Mouse (Mus musculus): Measurements from ENCODE around the gene Tdrkh. TPM values are rescaled to one million over a fixed set of nuclear protein-coding genes. Genes with fewer than 3 reads are reported as not detected.
A peak's percentile ranks its signal among the peaks of the same experiment; 100 is the strongest.

Tdrkh gene
- polyA plus RNA-seq (2014; fragmentation: Nextera tagmentation; extraction: Ambion mirVana): 11.4 and 14.6 TPM in 2 replicates

DNA sequence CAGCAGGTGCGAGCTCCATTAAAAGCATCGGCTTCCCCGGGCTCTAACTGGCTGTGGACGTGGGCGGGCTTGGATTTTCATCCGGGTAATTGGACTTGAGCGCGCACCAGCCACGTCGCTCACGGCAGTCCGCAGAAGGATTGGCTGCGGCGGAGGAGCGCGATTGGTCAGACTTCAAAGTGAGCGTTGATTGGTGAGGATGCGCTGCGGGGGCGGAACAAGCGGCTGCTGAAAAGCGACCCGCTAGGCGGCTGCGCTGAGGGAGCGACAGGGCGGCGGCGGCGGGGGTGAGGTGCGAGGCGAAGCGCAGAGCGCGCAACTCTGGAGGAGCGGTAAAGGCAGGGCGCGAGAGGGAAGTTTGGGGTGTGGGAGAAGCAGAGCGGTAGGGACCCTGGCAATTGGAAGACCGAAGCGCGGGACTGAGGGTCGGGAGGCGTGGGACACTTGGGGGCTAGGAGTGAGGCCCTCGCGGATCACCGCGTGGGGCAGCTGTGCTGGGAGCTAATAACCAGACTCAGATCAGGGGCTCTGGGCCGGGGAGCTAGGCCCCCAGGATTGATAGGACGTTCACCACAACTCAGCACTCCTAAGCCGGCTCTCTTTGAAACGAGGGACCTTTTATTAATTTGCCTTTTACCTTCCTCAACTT is at the start of gene Tdrkh:
Gene Tdrkh, plus strand, starts transcription at position 243 of the 649 bp plus-strand sequence.
- H3K27ac ChIP-seq (ENCODE audit: low read depth): no peak within 1 kb of the TSS
- 6% methylated on average over 51 of the region's 52 CpGs for WGBS

DNA sequence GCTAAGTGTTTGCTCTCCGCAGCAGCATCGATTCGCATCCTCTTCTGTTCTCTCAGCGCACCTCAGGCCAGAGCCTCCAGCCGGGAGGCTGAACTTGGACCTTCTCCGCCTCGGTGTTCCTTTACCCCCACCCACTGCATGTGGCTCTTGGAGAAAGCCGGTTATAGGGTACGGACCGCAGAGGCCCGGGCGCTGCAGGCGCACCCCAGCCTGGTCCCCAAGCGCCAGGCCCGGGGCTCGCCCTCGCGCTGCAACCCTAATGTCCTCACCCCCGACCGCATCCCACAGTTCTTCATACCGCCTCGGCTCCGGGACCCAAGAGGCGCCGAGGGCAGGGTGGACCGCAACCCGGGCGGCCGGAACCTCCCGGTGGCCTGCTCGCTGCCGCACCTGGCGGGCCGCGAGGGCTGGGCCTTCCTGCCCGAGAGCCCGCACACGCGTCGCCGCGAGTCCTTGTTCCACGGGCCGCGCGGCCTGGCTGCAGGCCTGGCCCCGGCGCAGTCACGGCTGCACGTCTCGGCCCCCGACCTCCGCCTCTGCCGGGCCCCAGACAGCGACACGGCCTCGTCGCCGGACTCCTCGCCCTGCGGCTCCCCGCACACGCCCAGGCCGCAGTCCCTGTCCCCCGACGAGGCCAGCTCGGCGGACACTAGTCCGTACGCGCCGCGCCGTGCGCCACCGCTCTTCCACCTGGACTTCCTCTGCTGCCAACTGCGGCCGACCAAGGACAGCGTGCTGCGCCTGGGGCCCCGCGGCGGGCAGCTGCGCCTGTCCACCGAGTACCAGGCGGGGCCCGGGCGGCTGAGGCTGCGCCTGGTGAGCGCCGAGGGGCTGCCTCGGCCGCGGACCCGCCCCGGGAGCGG is 49.6 kb upstream of the Tdrkh start:
- DNase-seq (ENCODE audit: low spot score): peak; percentile 79
- Histone ChIP-seq H3K27ac (ENCODE audit: low read depth) (no peak overlapping the region; the same call in 1 of the 2 replicates), H3K9me3 (ENCODE audit: control insufficient read depth, low read length) (no peaks in the 10 kb centered on the region), H3K4me1 (replicated peaks; ENCODE audit: control insufficient read depth, insufficient read depth, low read length) (0 out of 2 replicates have a peak, but pooled peaks cover 3% of the 10 kb centered on the region), H3K4me2 (ENCODE audit: low read length) (peak overlapping the region; percentile 74), H3K9ac (ENCODE audit: low read length) (peak overlapping the region; percentile 71), H3K27me3 (replicated peaks; ENCODE audit: control insufficient read depth, insufficient read depth, low read length) (peaks cover 19% of the 10 kb centered on the region), H3K4me3 (ENCODE audit: low read depth, low read length) (peak overlapping the region; percentile 42), H3K36me3 (ENCODE audit: control insufficient read depth, insufficient read depth, low read length) (no peaks in the 10 kb centered on the region)
- ATAC-seq (replicated peaks; ENCODE audit: low FRiP score, low TSS enrichment, low read depth): peak; percentile 54
- 6% methylated on average over 91 of the region's 97 CpGs for WGBS

More for the DNA sequence above, at the start of gene Tdrkh:
- H3K4me3 ChIP-seq (ENCODE audit: low read depth, low read length): peak within 1 kb of the TSS; percentile 42
- ATAC-seq (replicated peaks; ENCODE audit: low FRiP score, low TSS enrichment, low read depth): peak; percentile 99
- peaks cover 9% of the 10 kb centered on the region; the same call in 1 of the 2 replicates for H3K4me1 ChIP-seq (replicated peaks; ENCODE audit: control insufficient read depth, insufficient read depth, low read length)
- no peaks in the 10 kb centered on the region for H3K27me3 ChIP-seq (replicated peaks; ENCODE audit: control insufficient read depth, insufficient read depth, low read length)
- DNase-seq (ENCODE audit: low spot score): peak; percentile 94
- no peaks in the 10 kb centered on the region for H3K9me3 ChIP-seq (ENCODE audit: control insufficient read depth, low read length)
- no peaks in the 10 kb centered on the region for H3K36me3 ChIP-seq (ENCODE audit: control insufficient read depth, insufficient read depth, low read length)
- peak within 1 kb of the TSS; percentile 69 for H3K4me2 ChIP-seq (ENCODE audit: low read length)
- peak within 1 kb of the TSS; percentile 43 for H3K9ac ChIP-seq (ENCODE audit: low read length)

DNA sequence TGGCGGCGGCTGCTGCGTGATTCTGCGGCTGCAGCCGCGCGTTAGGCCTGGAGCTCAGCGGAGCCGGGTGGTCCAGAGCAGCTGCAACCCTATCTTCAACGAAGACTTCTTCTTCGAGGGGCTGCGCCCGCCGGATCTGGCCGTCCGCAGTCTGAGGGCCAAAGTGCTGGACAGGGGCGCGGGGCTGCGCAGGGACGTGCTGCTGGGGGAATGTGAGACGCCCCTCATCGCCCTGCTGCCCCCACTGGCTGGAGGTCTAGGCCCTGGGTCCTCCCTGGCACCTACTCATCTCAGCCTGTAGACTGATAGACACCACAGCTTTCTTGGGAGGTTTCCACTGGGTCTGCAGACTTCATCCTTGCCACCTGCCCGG is 48.9 kb upstream of the Tdrkh start:
- Histone ChIP-seq H3K9me3 (ENCODE audit: control insufficient read depth, low read length) (no peaks in the 10 kb centered on the region), H3K9ac (ENCODE audit: low read length) (peak overlapping the region; percentile 71), H3K4me2 (ENCODE audit: low read length) (peak overlapping the region; percentile 74), H3K4me1 (replicated peaks; ENCODE audit: control insufficient read depth, insufficient read depth, low read length) (0 out of 2 replicates have a peak, but pooled peaks cover 3% of the 10 kb centered on the region), H3K27me3 (replicated peaks; ENCODE audit: control insufficient read depth, insufficient read depth, low read length) (peaks cover 19% of the 10 kb centered on the region), H3K4me3 (ENCODE audit: low read depth, low read length) (peak overlapping the region; percentile 42), H3K27ac (ENCODE audit: low read depth) (no peak overlapping the region; the same call in 1 of the 2 replicates), H3K36me3 (ENCODE audit: control insufficient read depth, insufficient read depth, low read length) (no peaks in the 10 kb centered on the region)
- WGBS: 3% methylated on average over 23 of the region's 23 CpGs
- DNase-seq (ENCODE audit: low spot score): no peak
- peak; percentile 55 for ATAC-seq (replicated peaks; ENCODE audit: low FRiP score, low TSS enrichment, low read depth)

GRCm38 (mm10) chr3:94366761-94367160 is 46.3 kb upstream of the Tdrkh start:
- Histone ChIP-seq H3K9ac (ENCODE audit: low read length) (no peak overlapping the region), H3K27me3 (replicated peaks; ENCODE audit: control insufficient read depth, insufficient read depth, low read length) (peaks cover 19% of the 10 kb centered on the region), H3K27ac (ENCODE audit: low read depth) (no peak overlapping the region), H3K9me3 (ENCODE audit: control insufficient read depth, low read length) (no peaks in the 10 kb centered on the region), H3K4me3 (ENCODE audit: low read depth, low read length) (no peak overlapping the region), H3K36me3 (ENCODE audit: control insufficient read depth, insufficient read depth, low read length) (no peaks in the 10 kb centered on the region), H3K4me2 (ENCODE audit: low read length) (no peak overlapping the region), H3K4me1 (replicated peaks; ENCODE audit: control insufficient read depth, insufficient read depth, low read length) (peaks cover 7% of the 10 kb centered on the region; the same call in 1 of the 2 replicates)
- ATAC-seq (replicated peaks; ENCODE audit: low FRiP score, low TSS enrichment, low read depth) (peak; percentile 38; the same call in 1 of the 2 replicates), DNase-seq (ENCODE audit: low spot score) (peak; percentile 91)
- 22% methylated on average over 3 of the region's 3 CpGs for WGBS

DNA sequence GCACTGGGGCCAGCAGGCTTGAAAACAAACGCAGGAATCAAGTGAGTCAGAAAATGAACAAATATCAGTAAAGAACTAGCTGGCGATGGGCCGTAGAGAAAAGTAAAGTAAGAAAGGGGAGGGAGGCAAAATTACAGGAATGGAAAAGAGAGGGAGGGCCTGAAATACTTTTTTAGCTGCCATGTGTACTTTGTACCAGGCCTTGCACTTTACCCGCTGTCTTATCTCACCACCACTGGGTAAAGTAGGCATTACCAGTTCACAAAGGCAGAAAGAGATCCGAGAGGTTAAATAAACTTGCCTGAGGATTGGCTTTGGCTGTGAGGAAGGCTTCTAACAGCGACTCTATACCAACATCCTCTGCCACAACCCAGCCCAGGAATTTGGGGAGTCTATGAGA is 45.6 kb upstream of the Tdrkh start:
- WGBS: 79% methylated on average over 6 of the region's 6 CpGs
- no peaks in the 10 kb centered on the region for H3K9me3 ChIP-seq (ENCODE audit: control insufficient read depth, low read length)
- H3K4me2 ChIP-seq (ENCODE audit: low read length): no peak overlapping the region
- no peak overlapping the region for H3K4me3 ChIP-seq (ENCODE audit: low read depth, low read length)
- H3K4me1 ChIP-seq (replicated peaks; ENCODE audit: control insufficient read depth, insufficient read depth, low read length): peaks cover 8% of the 10 kb centered on the region; the same call in 1 of the 2 replicates
- DNase-seq (ENCODE audit: low spot score) (no peak), ATAC-seq (replicated peaks; ENCODE audit: low FRiP score, low TSS enrichment, low read depth) (no peak)
- no peak overlapping the region for H3K9ac ChIP-seq (ENCODE audit: low read length)
- H3K27me3 ChIP-seq (replicated peaks; ENCODE audit: control insufficient read depth, insufficient read depth, low read length): peaks cover 16% of the 10 kb centered on the region
- no peak overlapping the region for H3K27ac ChIP-seq (ENCODE audit: low read depth)
- H3K36me3 ChIP-seq (ENCODE audit: control insufficient read depth, insufficient read depth, low read length): no peaks in the 10 kb centered on the region

GRCm38 (mm10) chr3:94368631-94369030 is 44.4 kb upstream of the Tdrkh start:
- no peaks in the 10 kb centered on the region for H3K9me3 ChIP-seq (ENCODE audit: control insufficient read depth, low read length)
- 63% methylated on average over 6 of the region's 6 CpGs for WGBS
- no peak overlapping the region for H3K27ac ChIP-seq (ENCODE audit: low read depth)
- 0 out of 2 replicates have a peak, but pooled peaks cover 13% of the 10 kb centered on the region for H3K27me3 ChIP-seq (replicated peaks; ENCODE audit: control insufficient read depth, insufficient read depth, low read length)
- no peak overlapping the region for H3K9ac ChIP-seq (ENCODE audit: low read length)
- H3K4me3 ChIP-seq (ENCODE audit: low read depth, low read length): no peak overlapping the region
- no peak for DNase-seq (ENCODE audit: low spot score)
- H3K4me2 ChIP-seq (ENCODE audit: low read length): no peak overlapping the region
- peaks cover 10% of the 10 kb centered on the region for H3K4me1 ChIP-seq (replicated peaks; ENCODE audit: control insufficient read depth, insufficient read depth, low read length)
- ATAC-seq (replicated peaks; ENCODE audit: low FRiP score, low TSS enrichment, low read depth): no peak
- H3K36me3 ChIP-seq (ENCODE audit: control insufficient read depth, insufficient read depth, low read length): no peaks in the 10 kb centered on the region

- H3K4me2 ChIP-seq (ENCODE audit: low read length): no peak overlapping the region
- H3K4me3 ChIP-seq (ENCODE audit: low read depth, low read length): no peak overlapping the region
- DNase-seq (ENCODE audit: low spot score) (no peak), ATAC-seq (replicated peaks; ENCODE audit: low FRiP score, low TSS enrichment, low read depth) (no peak)
- H3K9me3 ChIP-seq (ENCODE audit: control insufficient read depth, low read length): no peaks in the 10 kb centered on the region
- H3K9ac ChIP-seq (ENCODE audit: low read length): no peak overlapping the region
- WGBS: 48% methylated on average over 2 of the region's 2 CpGs
- 0 out of 2 replicates have a peak, but pooled peaks cover 6% of the 10 kb centered on the region for H3K27me3 ChIP-seq (replicated peaks; ENCODE audit: control insufficient read depth, insufficient read depth, low read length)
- H3K27ac ChIP-seq (ENCODE audit: low read depth): no peak overlapping the region
- H3K36me3 ChIP-seq (ENCODE audit: control insufficient read depth, insufficient read depth, low read length): no peaks in the 10 kb centered on the region
- H3K4me1 ChIP-seq (replicated peaks; ENCODE audit: control insufficient read depth, insufficient read depth, low read length): peaks cover 13% of the 10 kb centered on the region
Observed at GRCm38 (mm10) chr3:94369709-94370108, 43.4 kb upstream of the Tdrkh start.

DNA sequence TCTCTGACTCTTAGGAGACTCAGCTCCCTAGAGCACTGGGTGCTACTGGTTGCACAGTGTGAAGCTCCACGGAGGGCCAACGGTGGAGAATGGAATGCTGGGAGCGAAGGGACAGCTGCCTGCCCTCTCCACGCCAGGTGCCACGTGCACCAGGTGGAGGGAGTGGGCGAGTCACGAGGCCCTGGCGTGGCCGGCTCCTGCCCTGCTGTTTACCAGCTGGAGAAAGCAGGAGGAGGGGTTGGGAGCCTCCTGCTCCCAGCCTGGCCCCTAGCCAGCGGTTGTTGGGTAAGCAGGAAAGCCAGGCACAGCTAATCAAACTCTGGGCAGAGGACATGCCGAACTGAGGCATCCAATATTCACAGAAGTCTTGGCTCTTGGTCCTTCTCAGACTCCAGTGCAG is 41.4 kb upstream of the Tdrkh start:
- no peaks in the 10 kb centered on the region for H3K9me3 ChIP-seq (ENCODE audit: control insufficient read depth, low read length)
- peaks cover 13% of the 10 kb centered on the region for H3K4me1 ChIP-seq (replicated peaks; ENCODE audit: control insufficient read depth, insufficient read depth, low read length)
- no peak overlapping the region for H3K27ac ChIP-seq (ENCODE audit: low read depth)
- H3K36me3 ChIP-seq (ENCODE audit: control insufficient read depth, insufficient read depth, low read length): no peaks in the 10 kb centered on the region
- H3K4me3 ChIP-seq (ENCODE audit: low read depth, low read length): no peak overlapping the region
- peak; percentile 48; the same call in 1 of the 2 replicates for ATAC-seq (replicated peaks; ENCODE audit: low FRiP score, low TSS enrichment, low read depth)
- DNase-seq (ENCODE audit: low spot score): no peak
- no peaks in the 10 kb centered on the region for H3K27me3 ChIP-seq (replicated peaks; ENCODE audit: control insufficient read depth, insufficient read depth, low read length)
- 3% methylated on average over 11 of the region's 11 CpGs for WGBS
- H3K9ac ChIP-seq (ENCODE audit: low read length): no peak overlapping the region
- peak overlapping the region; percentile 36 for H3K4me2 ChIP-seq (ENCODE audit: low read length)

All from intestine, embryonic 14.5 days (tissue).